Mouse (Mus musculus) ES-Bruce4 (cell line): Measurements from ENCODE around the gene Pip5k1b. TPM values are rescaled to one million over a fixed set of nuclear protein-coding genes. Genes with fewer than 3 reads are reported as not detected.
A peak's percentile ranks its signal among the peaks of the same experiment; 100 is the strongest.

ENCODE experiments used
- H3K27ac ChIP-seq: 2 replicates; pipeline ENCODE4 v1.5.1; 2012; ENCODE audit warnings: low read length, inconsistent platforms; ENCODE audit not compliant: insufficient read depth
- H3K27me3 ChIP-seq: 2 replicates; pipeline ENCODE4 v1.6.1; 2012; ENCODE audit warnings: mild to moderate bottlenecking, low read length, inconsistent platforms; ENCODE audit not compliant: control insufficient read depth, poor library complexity, insufficient read depth, severe bottlenecking
- H3K36me3 ChIP-seq: 2 replicates; pipeline ENCODE4 v1.6.1; 2012; ENCODE audit warnings: inconsistent platforms, mild to moderate bottlenecking, low read length, moderate library complexity; ENCODE audit not compliant: control insufficient read depth, poor library complexity, insufficient read depth, severe bottlenecking
- H3K4me1 ChIP-seq: one replicate; pipeline ENCODE4 v1.8.1; 2011; ENCODE audit warnings: low read length; ENCODE audit not compliant: control insufficient read depth, insufficient read depth
- H3K4me3 ChIP-seq: 2 replicates; pipeline ENCODE4 v1.5.1; 2011; ENCODE audit warnings: low read depth, mild to moderate bottlenecking, low read length
- H3K9ac ChIP-seq: 2 replicates; pipeline ENCODE4 v1.6.1; 2012; ENCODE audit warnings: low read depth, mild to moderate bottlenecking, inconsistent platforms; ENCODE audit not compliant: poor library complexity, severe bottlenecking
- H3K9me3 ChIP-seq: replicated peaks from 2 replicates; pipeline ENCODE4 v1.6.1; 2012; ENCODE audit warnings: mild to moderate bottlenecking, low read length, inconsistent platforms; ENCODE audit not compliant: control insufficient read depth, poor library complexity, insufficient read depth, severe bottlenecking
- CTCF ChIP-seq: IDR thresholded peaks from one replicate; pipeline ENCODE4 v1.8.1; 2011; ENCODE audit warnings: low read depth, low read length
- EP300 ChIP-seq: IDR thresholded peaks from 2 replicates; pipeline ENCODE4 v1.6.1; 2011; ENCODE audit warnings: low read depth, low read length; ENCODE audit not compliant: insufficient read depth
- POLR2A ChIP-seq: IDR thresholded peaks from one replicate; pipeline ENCODE4 v1.8.1; 2011; ENCODE audit warnings: low read length; ENCODE audit not compliant: insufficient read depth
- polyA plus RNA-seq: library from polyadenylated mRNA; stranded (reverse); fragments of >200 nt; gene quantifications from 2 replicates; pipeline ENCODE4 v1.2.4, GENCODE M21; 2011; ENCODE audit warnings: low read depth; ENCODE audit not compliant: missing spikeins, insufficient read depth, insufficient read length

The Pip5k1b gene
- polyA plus RNA-seq = 3.3 and 4.0 TPM in 2 replicates

DNA sequence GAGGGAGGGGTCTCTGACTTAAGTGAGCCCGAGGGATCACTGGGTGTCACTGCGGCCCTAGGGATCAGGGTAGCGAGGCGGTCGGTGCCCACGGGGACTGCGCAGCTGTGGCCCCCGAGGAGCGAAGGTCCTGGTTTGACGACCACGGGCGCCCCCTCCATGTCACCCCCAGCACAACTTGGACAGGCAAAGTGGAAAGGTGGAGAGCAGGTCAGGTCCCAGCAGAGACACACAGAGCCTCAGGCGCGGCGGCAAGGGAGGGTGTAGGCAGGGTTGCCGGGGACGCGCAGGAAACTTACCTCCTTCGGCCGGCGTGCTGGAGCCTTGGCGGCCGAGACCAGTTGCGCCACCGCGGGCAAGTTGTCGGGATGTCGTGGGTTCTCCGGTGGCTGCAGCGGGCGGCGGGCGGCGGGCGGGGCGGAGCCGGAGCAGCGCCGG, at the start of gene Pip5k1b:
Gene Pip5k1b (minus strand): TSS at position 407 of the 438 bp plus-strand sequence.
- Histone ChIP-seq H3K9ac (peak within 1 kb of the TSS; percentile 87), H3K4me3 (peak within 1 kb of the TSS; percentile 92), H3K4me1 (peaks cover 5% of the 10 kb centered on the region), H3K27ac (no peak within 1 kb of the TSS), H3K36me3 (no peaks in the 10 kb centered on the region), H3K27me3 (no peaks in the 10 kb centered on the region), H3K9me3 (0 out of 2 replicates have a peak, but pooled peaks cover 3% of the 10 kb centered on the region)
- TF ChIP-seq POLR2A (no peak), EP300 (no peak)

DNA sequence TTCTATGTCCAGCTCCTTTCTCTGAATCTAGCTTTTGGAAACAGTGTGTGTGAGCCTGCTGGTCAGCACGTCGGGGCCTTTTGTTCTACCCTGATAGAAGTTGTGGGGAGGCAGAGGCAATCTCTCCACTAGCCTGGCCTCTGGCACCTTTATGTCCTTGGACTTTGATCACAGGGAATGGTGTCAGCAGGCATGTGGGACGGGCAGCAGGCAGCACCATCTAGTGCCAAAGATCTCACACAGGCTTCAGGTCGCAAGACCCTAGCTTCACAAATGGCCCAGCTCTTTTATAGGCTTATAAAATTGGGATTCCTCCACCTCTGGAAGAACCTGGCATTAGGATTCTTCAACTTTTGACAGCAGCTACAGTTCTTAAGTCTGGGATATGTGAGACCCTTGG, 48.4 kb upstream of the Pip5k1b start:
- no peaks in the 10 kb centered on the region for H3K27me3 ChIP-seq
- H3K36me3 ChIP-seq = no peaks in the 10 kb centered on the region
- TF ChIP-seq CTCF (no peak), EP300 (no peak), POLR2A (no peak)
- no peak overlapping the region for H3K4me3 ChIP-seq
- no peaks in the 10 kb centered on the region for H3K4me1 ChIP-seq
- H3K9me3 ChIP-seq = no peaks in the 10 kb centered on the region
- no peak overlapping the region for H3K27ac ChIP-seq
- no peak overlapping the region for H3K9ac ChIP-seq

DNA sequence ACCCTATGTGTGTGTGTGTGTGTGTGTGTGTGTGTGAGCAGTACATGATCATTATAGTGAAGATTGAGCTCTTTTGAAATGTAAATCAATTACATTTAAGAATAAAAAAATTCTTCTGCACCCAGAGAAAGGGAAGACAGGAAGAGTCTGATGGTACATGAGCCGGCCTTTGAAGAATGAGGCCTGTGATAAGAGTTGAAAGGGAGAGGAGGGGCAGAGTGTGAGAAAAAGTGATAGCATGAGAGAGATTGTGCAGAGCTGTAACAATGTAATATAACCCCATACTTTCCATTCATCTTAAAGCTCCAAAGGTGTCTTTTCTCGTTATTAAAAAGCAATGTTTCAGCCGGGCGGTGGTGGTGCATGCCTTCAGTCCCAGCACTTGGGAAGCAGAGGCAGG, 47.8 kb upstream of the Pip5k1b start:
- H3K36me3 ChIP-seq = no peaks in the 10 kb centered on the region
- no peak overlapping the region for H3K4me3 ChIP-seq
- H3K27me3 ChIP-seq = no peaks in the 10 kb centered on the region

DNA sequence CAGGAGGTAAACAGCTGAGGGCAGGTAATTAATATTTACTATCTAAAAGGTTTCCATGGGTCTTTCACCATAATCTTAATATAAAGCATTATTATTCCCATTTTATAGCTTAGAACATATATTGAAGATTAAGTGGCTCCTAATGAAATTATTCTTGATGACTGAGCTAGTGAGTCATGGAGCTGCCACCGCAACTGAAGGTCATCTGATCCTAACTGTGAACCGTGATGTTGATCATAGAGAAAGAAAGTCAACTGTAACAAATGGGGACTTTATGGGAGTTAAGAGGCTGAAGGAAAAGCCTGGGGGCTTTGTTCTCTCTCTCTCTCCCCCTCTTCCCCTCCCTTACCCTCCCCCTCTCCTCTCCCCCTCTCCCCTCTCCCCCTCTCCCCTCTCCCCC, 31.1 kb upstream of the Pip5k1b start:
- no peak overlapping the region for H3K9ac ChIP-seq
- H3K27ac ChIP-seq = no peak overlapping the region
- no peaks in the 10 kb centered on the region for H3K27me3 ChIP-seq
- H3K36me3 ChIP-seq = no peaks in the 10 kb centered on the region
- H3K4me1 ChIP-seq = no peaks in the 10 kb centered on the region
- TF ChIP-seq CTCF (no peak), EP300 (no peak), POLR2A (no peak)
- H3K9me3 ChIP-seq = no peaks in the 10 kb centered on the region
- no peak overlapping the region for H3K4me3 ChIP-seq

More for the DNA sequence above, 47.8 kb upstream of the Pip5k1b start:
- no peak overlapping the region for H3K27ac ChIP-seq
- H3K9ac ChIP-seq = no peak overlapping the region
- no peaks in the 10 kb centered on the region for H3K9me3 ChIP-seq
- H3K4me1 ChIP-seq = no peaks in the 10 kb centered on the region
- TF ChIP-seq POLR2A = no peak
- no peak for TF ChIP-seq CTCF
- TF ChIP-seq EP300 = no peak

DNA sequence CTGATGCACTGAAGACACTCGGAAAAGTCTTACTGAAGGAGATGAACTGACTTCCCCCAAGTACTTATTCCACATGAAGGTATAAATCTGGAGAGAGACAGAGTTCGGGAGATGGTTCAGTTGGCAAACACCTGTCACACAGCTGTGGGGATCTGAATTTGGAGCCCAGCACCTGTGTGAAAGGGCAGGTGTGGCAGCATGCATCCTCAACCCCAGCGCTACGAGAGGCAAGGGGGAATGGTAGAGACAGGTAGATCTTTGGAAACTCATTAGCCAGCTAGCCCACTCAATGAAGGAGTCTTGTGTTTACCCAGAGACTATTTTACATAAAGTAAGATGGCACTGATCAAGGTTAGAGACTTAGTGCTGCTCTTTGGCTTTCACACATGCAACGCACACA, 29.5 kb upstream of the Pip5k1b start:
- Histone ChIP-seq H3K36me3 (no peaks in the 10 kb centered on the region), H3K4me3 (no peak overlapping the region), H3K9me3 (no peaks in the 10 kb centered on the region), H3K27me3 (no peaks in the 10 kb centered on the region), H3K4me1 (no peaks in the 10 kb centered on the region), H3K9ac (no peak overlapping the region), H3K27ac (no peak overlapping the region)
- TF ChIP-seq EP300 (no peak), POLR2A (no peak), CTCF (no peak)

DNA sequence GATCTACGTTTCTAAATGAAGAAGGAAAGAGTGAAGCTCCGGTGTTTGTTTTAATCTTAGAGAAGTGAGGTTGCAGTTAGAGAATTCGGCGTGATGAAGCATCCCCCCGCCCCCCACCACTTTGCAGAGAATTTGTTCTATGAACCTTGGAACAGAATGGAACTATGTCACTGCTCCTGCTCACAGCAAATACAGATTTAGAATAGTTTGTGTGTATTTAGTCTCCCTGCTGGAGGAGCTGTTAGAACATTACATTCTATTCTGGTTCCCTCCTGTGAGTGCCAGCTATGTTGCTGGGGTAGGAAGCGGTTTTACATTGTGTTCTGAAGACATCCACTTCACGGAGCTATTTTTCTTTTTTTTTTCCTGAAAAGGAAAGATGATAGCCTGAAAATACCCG, 28.3 kb upstream of the Pip5k1b start:
- no peaks in the 10 kb centered on the region for H3K36me3 ChIP-seq
- no peaks in the 10 kb centered on the region for H3K4me1 ChIP-seq
- no peak for TF ChIP-seq CTCF
- no peak for TF ChIP-seq POLR2A
- TF ChIP-seq EP300 = no peak
- H3K27me3 ChIP-seq = no peaks in the 10 kb centered on the region
- no peaks in the 10 kb centered on the region for H3K9me3 ChIP-seq
- no peak overlapping the region for H3K9ac ChIP-seq
- no peak overlapping the region for H3K27ac ChIP-seq
- no peak overlapping the region for H3K4me3 ChIP-seq
